Mouse (Mus musculus) lung, postnatal 0 days (tissue): ENCODE measurements around the gene Aldh1l1.

ENCODE experiments used
- CTCF ChIP-seq: IDR thresholded peaks from 2 replicates; pipeline ENCODE4 v1.5.1; 2016; ENCODE audit warnings: antibody characterized with exemption, mild to moderate bottlenecking
- EP300 ChIP-seq: IDR thresholded peaks from 2 replicates; pipeline ENCODE4 v1.6.1; 2016; ENCODE audit warnings: antibody characterized with exemption, mild to moderate bottlenecking, control low read depth

- peak; percentile 74 for TF ChIP-seq CTCF
- no peak for TF ChIP-seq EP300
These were observed 122.0 kb downstream of the Aldh1l1 start for GRCm38 (mm10) chr6:90608186-90608585.
